Mouse (Mus musculus) lung, embryonic 14.5 days (tissue): ENCODE results near the gene Sept7. TPM values are rescaled to one million over a fixed set of nuclear protein-coding genes. Genes with fewer than 3 reads are reported as not detected.

Source experiments
- ATAC-seq: fragments of 200-750 bp; cut with Nextera tagmentation; 2 replicates; pipeline ENCODE4 v1.8.0; 2017; ENCODE audit warnings: mild to moderate bottlenecking, moderate TSS enrichment, moderate library complexity; ENCODE audit not compliant: insufficient read depth
- DNase-seq: peaks from one replicate; pipeline ENCODE4 v3.0.0-alpha.2; 2015
- H3K27ac ChIP-seq: fragments of 300-500 bp; sonication (generic); 2 replicates; pipeline ENCODE4 v1.5.1; 2014; ENCODE audit warnings: low read depth, mild to moderate bottlenecking, moderate library complexity
- H3K27me3 ChIP-seq: fragments of 300-500 bp; sonication (generic); 2 replicates; pipeline ENCODE4 v1.6.1; 2014; ENCODE audit warnings: low read length, control low read depth; ENCODE audit not compliant: insufficient read depth
- H3K36me3 ChIP-seq: fragments of 300-500 bp; sonication (generic); 2 replicates; pipeline ENCODE4 v1.6.1; 2014; ENCODE audit warnings: control low read depth; ENCODE audit not compliant: insufficient read depth
- H3K4me1 ChIP-seq: fragments of 300-500 bp; sonication (generic); 2 replicates; pipeline ENCODE4 v1.6.1; 2014; ENCODE audit warnings: antibody characterized with exemption, control low read depth; ENCODE audit not compliant: insufficient read depth
- H3K4me2 ChIP-seq: fragments of 300-500 bp; sonication (generic); 2 replicates; pipeline ENCODE4 v1.6.1; 2014; ENCODE audit warnings: mild to moderate bottlenecking
- H3K4me3 ChIP-seq: fragments of 300-500 bp; sonication (generic); 2 replicates; pipeline ENCODE4 v1.5.1; 2014; ENCODE audit warnings: low read depth, low read length
- H3K9ac ChIP-seq: fragments of 300-500 bp; sonication (generic); 2 replicates; pipeline ENCODE4 v1.6.1; 2014
- H3K9me3 ChIP-seq: fragments of 300-500 bp; sonication (generic); 2 replicates; pipeline ENCODE4 v1.6.1; 2016; ENCODE audit warnings: low read depth, low read length, control low read depth
- CTCF ChIP-seq: IDR thresholded peaks from 2 replicates; pipeline ENCODE4 v1.5.1; 2016; ENCODE audit warnings: antibody characterized with exemption, low read depth
- WGBS: fragments of 180-500 bp; shearing (Covaris S2); extraction: QIAGEN DNeasy Blood & Tissue Kit; methylation state at CpG from one replicate; pipeline ENCODE4 v1.1.7; 2014; 5-methylcytosine and 5-hydroxymethylcytosine counted together
- polyA plus RNA-seq: library from polyadenylated mRNA; unstranded; fragments of >200 nt; fragmentation: Nextera tagmentation; extraction: Ambion mirVana; gene quantifications from 2 replicates; pipeline ENCODE4 v1.2.1, GENCODE M21; 2014

Gene Sept7
- polyA plus RNA-seq = 303 and 307 TPM in 2 replicates

DNA sequence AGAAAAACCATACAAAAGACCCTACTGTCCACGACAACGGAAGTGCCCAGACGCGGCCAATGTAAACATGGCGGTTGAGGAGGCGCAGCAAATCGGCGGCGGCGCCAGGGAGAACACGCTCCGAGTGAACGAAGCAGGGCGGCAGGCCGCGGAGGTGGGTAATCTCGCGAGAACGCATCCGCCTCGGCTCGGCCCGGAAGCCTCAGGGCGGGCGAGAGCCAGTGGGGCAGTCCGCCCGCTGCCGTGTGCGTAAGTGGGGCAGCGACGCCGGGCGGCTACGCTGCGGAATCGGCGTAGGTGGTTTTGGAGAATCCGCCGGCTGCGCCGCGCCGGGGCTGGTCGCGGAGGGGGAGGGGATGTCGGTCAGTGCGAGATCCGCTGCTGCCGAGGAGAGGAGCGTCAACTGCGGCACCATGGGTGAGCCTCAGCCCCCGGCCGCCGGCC lies at the start of gene Sept7:
Gene Sept7 (plus strand): TSS at position 157 of the 444 bp plus-strand sequence.
- under 1% methylated on average over 54 of the region's 54 CpGs for WGBS
- Histone ChIP-seq H3K4me2 (peak within 1 kb of the TSS; percentile 81), H3K4me3 (peak within 1 kb of the TSS; percentile 99), H3K27ac (peak within 1 kb of the TSS; percentile 99), H3K27me3 (no peaks in the 10 kb centered on the region), H3K9me3 (no peaks in the 10 kb centered on the region), H3K4me1 (peaks cover 11% of the 10 kb centered on the region; the same call in 1 of the 2 replicates), H3K9ac (peak within 1 kb of the TSS; percentile 99), H3K36me3 (no peaks in the 10 kb centered on the region)
- TF ChIP-seq CTCF = peak; percentile 16; the same call in 1 of the 2 replicates
- DNase-seq = peak; percentile 99
- ATAC-seq = peak; percentile 99

DNA sequence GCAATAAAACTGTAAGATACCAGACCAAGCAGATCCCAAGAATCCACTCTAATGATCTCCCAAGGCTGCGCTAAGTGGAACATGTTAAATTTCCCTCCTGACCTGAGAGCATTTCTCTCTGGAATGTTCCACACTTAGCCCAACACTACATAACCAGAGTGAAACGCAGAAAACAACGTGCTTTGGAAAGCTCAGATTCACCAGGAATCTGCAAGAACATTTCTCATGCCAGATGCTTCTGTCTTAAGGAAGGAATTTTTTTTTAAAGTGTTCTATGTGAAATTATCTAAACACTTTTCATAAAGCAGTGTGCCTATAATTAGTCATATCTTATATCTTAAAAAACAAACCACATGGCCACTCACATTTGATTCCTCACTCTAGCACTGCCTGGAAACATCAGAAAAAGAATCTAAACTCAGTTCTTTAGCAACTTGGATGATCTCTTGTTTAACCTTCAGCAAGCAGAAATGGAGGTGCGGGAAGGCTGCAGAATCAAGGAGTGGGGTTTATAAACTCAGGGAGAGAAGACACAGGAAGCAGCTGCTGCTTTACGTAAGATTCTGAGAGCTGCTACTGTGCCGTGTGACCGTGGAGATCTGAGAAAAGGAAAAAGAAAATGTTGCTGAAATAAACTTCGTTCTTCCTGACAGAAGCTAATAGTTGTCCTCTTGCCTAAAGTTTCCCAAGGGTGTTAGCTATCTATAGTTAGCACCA lies 44.0 kb upstream of the Sept7 start:
- Histone ChIP-seq H3K27ac (peak overlapping the region; percentile 76; the same call in 1 of the 2 replicates), H3K4me2 (no peak overlapping the region), H3K9ac (no peak overlapping the region), H3K27me3 (no peaks in the 10 kb centered on the region), H3K9me3 (no peaks in the 10 kb centered on the region; the same call in 1 of the 2 replicates), H3K4me3 (no peak overlapping the region), H3K36me3 (no peaks in the 10 kb centered on the region), H3K4me1 (peaks cover 8% of the 10 kb centered on the region; the same call in 1 of the 2 replicates)
- ATAC-seq = no peak
- 41% methylated on average over 8 of the region's 8 CpGs for WGBS
- DNase-seq = peak; percentile 35
- no peak for TF ChIP-seq CTCF

DNA sequence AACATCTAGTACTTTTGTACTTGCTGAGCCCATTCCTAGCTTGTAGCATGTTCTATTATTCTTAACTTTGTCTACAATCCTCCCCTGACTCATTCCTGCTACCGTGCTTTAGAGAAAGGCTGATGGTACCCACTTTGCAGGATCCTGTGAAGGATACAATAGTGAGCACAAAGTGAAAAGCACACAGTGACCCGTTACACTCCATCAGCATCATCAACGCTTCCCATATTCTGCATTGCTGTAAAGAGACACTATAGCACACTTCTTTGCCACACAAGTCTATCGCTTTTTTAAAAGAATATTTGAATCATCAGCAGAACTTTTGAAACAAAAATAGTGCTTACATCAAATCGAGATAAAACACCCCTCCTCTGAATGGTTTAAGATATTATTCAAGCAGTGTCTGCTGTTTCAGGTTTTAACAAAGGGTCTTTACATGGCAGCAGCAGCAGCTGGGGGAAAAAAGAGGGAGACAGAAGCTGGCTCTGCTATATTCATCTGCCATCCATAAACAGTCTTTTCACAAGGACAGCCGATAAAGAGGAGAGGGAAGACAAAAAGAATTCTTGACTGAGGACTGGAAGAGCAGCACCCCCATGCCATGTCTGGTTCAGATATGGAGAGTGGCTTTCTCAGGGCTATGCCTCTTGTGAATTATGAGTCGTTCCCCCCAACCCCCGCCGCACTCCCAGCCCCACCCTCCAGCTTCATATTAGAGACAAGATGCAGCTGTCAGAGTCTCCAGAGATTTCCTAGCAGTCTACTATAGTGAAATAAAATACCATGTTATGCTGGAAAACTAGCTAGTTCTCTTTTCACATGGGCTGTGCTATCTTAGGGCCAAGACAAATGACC lies 39.7 kb upstream of the Sept7 start:
- no peak overlapping the region for H3K4me2 ChIP-seq
- peak; percentile 94 for ATAC-seq
- WGBS = 38% methylated on average over 9 of the region's 9 CpGs
- no peaks in the 10 kb centered on the region for H3K27me3 ChIP-seq
- no peak for TF ChIP-seq CTCF
- no peaks in the 10 kb centered on the region; the same call in 1 of the 2 replicates for H3K9me3 ChIP-seq
- no peaks in the 10 kb centered on the region for H3K36me3 ChIP-seq
- no peak overlapping the region for H3K9ac ChIP-seq
- H3K4me1 ChIP-seq = peaks cover 11% of the 10 kb centered on the region; the same call in 1 of the 2 replicates
- peak; percentile 80 for DNase-seq
- H3K27ac ChIP-seq = peak overlapping the region; percentile 79
- no peak overlapping the region for H3K4me3 ChIP-seq

DNA sequence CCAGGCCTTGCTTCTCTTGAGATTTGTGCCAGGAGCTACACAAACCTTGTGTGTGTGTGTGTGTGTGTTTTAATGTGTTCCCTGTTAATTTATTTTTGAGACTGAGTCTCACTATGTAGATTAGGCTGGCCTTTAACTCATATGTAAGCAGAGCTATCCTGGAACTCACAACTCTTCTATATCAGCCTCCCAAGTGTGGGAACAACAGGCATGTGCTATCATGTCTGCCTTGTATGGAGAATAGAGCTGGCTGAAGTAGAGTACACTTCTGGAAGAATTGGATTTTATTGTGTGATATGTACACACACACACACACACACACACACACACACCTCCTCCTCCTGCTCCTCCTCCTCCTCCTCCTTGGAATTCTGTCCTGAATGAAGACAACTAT lies 39.1 kb upstream of the Sept7 start:
- Histone ChIP-seq H3K4me3 (no peak overlapping the region), H3K4me2 (no peak overlapping the region), H3K4me1 (peaks cover 11% of the 10 kb centered on the region; the same call in 1 of the 2 replicates), H3K36me3 (no peaks in the 10 kb centered on the region), H3K27ac (peak overlapping the region; percentile 79), H3K9ac (no peak overlapping the region), H3K27me3 (no peaks in the 10 kb centered on the region), H3K9me3 (no peaks in the 10 kb centered on the region; the same call in 1 of the 2 replicates)
- TF ChIP-seq CTCF = no peak
- ATAC-seq (peak; percentile 66; the same call in 1 of the 2 replicates), DNase-seq (no peak)

DNA sequence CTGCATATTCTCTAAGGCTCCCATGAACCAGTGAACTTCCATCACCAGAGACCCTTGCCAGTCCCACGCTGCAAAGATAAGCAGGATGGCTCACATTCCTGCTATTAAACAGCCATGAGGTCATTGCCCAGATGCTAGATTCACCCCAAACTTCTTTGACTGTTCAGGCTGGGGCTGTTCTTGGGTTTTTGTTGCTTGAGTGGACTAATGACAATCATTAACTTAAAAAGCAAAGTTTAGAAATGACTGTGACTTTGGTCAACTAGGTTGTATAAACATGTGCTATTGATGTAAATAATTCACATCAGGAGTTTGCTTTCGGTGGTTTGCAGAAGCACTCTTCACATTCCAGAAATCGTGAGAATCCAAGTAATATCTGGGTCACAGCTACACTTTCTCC lies 36.8 kb upstream of the Sept7 start:
- Histone ChIP-seq H3K4me2 (no peak overlapping the region), H3K4me3 (no peak overlapping the region), H3K4me1 (peaks cover 15% of the 10 kb centered on the region), H3K9ac (no peak overlapping the region), H3K9me3 (no peaks in the 10 kb centered on the region), H3K36me3 (no peaks in the 10 kb centered on the region), H3K27me3 (no peaks in the 10 kb centered on the region), H3K27ac (no peak overlapping the region)
- WGBS = 12% methylated on average over 3 of the region's 3 CpGs
- no peak for ATAC-seq
- no peak for DNase-seq
- TF ChIP-seq CTCF = no peak

DNA sequence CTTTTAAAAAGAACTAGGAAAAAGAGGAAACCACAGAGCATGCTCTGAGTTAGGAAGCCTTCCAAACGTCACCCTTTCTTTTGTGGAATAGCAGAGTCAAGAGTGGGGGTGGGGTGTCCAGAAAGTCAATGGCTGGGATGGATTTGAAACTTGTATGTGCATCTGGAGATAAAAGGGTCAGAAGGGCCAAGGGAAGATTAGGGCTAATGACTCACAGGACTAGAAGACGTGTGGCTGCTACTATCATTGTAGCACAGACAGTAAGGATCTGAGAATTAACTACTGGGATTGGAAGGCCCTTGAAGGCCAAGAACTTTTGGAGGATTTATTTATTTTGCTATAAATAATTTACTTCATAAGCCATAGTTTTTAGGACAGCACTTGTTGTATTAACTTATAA lies 36.0 kb upstream of the Sept7 start:
- Histone ChIP-seq H3K9ac (no peak overlapping the region), H3K36me3 (no peaks in the 10 kb centered on the region), H3K27me3 (no peaks in the 10 kb centered on the region), H3K4me1 (peaks cover 15% of the 10 kb centered on the region), H3K9me3 (no peaks in the 10 kb centered on the region), H3K4me2 (no peak overlapping the region), H3K4me3 (no peak overlapping the region), H3K27ac (no peak overlapping the region)
- no peak for TF ChIP-seq CTCF
- no peak for ATAC-seq
- 30% methylated on average over 2 of the region's 2 CpGs for WGBS
- DNase-seq = no peak

DNA sequence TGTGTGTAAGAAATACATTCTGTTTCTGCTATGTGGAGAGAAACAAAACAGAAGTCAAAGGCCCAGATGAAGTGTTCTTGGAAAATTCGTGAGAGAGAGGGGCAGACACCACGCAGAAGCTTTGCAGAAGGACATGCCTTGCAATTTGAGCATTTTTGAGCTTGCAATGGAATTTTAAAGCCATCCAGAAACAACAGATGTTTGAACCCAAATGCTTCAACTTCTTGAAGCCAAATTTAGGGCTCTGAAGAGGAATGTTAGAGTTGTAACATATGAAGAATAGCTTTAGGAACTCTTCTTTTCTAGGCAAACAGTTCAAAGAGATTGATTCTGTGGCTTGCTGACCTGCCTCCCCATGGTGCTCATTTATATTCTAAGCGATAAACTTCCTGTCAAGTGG lies 33.3 kb upstream of the Sept7 start:
- peak; percentile 64 for DNase-seq

More for the DNA sequence above, 33.3 kb upstream of the Sept7 start:
- TF ChIP-seq CTCF = no peak
- no peak for ATAC-seq
- Histone ChIP-seq H3K36me3 (no peaks in the 10 kb centered on the region), H3K27ac (peak overlapping the region; percentile 77), H3K4me2 (no peak overlapping the region), H3K4me3 (no peak overlapping the region), H3K9me3 (no peaks in the 10 kb centered on the region), H3K9ac (no peak overlapping the region), H3K4me1 (peaks cover 4% of the 10 kb centered on the region; the same call in 1 of the 2 replicates), H3K27me3 (no peaks in the 10 kb centered on the region)
- 11% methylated on average over 3 of the region's 3 CpGs for WGBS
